Mouse (Mus musculus): ENCODE results near the gene Ube2e2.
A peak's percentile ranks its signal among the peaks of the same experiment; 100 is the strongest.

Gene Ube2e2

DNA sequence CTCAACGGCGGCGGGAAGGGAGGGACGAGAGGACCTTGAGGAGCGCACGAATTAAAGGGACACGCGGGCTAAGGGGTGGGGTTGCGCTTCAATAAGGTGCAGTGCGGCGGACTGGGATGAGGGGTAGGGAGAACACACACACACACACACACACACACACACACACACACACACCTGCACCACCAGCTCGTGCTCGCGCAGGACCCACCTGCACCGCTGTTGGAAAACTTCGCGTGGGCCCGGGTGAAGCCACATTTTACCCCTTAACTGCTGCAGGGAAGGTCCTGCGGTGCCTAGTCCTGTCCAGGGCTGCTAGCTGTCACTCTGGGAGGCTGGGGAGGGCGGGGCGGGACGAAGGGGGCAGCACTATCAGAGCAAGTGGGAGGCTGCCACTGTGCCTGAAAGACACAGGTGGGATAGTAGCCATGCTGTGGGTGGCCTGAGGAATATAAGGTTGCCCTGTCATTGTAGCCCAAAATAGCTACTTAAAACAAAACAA lies at the start of gene Ube2e2:
Gene Ube2e2, minus strand, starts transcription at position 321 of the 499 bp plus-strand sequence.
- DNase-seq (ENCODE audit: low spot score in 2 of 2), result no peak

DNA sequence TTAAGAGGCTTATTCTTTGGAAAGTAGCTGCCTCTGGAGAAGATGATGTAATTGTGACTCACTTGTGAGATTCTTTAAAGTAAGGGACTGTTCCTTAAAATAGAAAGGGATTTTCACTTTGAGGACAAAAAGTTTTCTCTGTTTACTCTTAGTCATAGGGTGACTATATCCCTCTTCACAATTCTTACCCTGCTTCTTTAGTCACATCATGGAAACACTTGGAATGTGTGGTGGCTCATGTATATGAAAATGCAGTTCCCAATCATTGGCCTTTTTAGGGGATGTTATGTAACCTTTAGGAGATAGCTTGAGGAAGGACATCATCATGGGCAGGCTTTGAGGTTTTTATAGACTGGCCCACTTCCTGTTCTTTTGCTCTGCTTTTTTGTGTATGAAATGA lies 46.0 kb upstream of the Ube2e2 start:
- DNase-seq (ENCODE audit: low spot score in 2 of 2), result no peak

DNA sequence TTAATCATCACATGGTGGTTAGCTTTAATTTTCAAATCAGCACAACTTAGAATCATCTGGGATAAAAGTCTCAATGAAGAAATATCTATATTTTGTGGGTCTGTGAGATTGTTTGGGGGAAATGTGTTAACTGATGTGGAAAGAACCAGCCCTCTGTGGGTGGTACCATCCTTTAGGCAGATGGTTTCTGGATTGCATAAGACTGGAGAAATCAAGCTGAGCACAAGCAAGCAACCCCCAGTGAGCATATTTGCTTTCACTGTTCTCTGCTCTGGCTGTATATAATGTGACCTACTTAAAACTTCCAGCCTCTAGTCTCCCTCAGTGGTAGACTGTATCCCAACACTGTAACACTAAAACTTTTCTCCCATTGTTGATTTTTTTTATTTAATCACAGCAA lies 9.5 kb upstream of the Ube2e2 start:
- no peak for DNase-seq (ENCODE audit: low spot score in 2 of 2)

DNA sequence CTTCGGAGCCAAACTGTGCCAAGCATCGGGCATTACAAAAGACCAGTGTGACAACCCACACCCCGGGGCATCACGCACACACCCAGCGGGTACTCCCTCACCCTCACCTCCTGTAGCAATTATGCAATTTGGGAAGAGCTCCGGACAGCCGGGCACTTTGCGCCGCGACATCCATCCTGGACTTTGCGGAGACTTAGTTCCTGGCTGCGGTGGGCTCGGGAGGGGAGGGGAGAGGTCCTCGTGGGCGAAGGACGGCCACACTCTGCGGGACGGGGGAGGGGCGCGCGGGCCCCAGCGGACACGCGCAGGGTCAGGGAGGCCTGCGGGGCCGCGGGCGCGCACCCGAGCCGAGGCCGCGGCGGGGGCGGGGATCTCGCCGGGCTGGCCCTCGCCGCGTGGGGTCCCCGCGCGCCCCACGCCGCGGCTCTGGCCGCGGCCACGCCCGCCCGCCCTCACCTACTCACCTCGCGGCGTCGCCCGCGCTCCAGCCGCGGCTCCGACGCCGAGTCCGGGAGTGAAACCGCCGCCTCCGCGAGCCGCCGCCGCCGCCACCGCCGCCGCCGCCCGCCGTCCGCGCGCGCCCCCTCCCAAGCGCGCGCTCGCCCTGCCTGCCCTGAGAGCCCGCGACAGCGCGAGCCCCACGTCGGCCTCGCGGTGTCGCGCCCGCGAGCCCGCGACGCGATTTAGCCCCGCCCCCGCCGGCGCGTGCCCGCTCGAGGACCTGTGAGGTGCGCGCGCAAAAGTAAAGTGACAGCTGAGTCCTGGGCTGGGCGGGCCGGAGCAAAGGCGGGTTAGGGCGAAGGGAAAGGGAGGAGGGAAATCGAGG lies 733 bp downstream of the Ube2e2 start:
- DNase-seq (ENCODE audit: low spot score in 2 of 2), result peak; percentile 37 to 57

DNA sequence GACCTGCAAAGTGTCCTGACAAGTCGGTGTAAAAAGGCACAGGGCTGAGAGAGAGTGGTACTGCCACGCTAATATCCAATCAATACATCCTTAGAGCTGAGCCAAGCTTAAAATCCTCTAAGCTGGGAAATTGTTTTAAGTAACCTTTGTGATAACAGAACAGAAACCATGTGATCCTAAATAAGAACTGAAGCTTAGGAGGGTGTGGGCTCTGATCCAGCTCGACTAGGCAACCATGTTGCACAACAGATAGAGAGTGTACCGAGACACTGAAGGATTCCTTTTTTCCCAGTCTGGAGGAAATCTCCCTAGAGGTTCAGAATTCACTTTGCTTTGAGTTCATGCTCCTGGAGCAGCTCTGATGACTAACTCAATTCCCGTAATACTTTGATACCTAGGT lies 4.5 kb downstream of the Ube2e2 start:
- no peak for DNase-seq (ENCODE audit: low spot score in 2 of 2)

DNA sequence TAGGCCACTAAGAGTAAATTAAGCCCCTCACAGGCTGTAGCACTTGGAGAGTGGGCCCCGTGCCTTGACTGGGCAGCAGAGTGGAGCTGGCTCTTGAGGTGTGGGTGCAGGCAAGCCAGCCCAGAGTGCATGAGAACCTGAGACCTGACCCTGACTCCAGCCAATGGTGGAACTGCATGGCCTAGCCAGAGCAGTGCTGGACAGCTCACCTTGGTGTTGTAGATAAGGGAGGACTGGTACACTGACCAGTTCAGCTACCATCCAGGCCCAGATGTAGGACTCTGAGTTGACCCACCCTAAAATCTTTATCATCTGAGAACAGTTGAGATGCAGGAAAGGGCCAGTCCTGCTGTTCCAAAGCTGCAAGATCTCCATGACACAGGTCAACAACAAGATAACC lies 11.6 kb downstream of the Ube2e2 start:
- DNase-seq (ENCODE audit: low spot score in 2 of 2), result no peak

DNA sequence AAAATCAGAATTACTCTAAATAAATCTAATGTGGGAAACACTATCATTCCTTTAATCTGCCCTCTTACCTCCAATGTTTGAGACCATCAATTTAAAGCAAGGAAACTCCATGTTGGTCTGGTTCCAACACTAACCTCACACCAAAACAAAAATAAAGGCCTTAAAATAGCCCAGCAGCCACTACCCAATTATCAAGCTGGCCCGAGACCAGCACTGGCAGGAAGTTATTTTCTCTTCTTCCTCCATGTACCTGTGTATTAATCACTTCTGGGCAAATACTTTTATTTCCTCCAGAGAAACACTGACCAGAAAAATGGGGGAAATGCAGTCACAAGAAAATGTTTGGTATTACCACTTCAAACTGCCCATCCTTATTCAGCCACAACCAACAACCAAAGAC lies 23.4 kb downstream of the Ube2e2 start:
- DNase-seq (ENCODE audit: low spot score in 2 of 2), result no peak

DNA sequence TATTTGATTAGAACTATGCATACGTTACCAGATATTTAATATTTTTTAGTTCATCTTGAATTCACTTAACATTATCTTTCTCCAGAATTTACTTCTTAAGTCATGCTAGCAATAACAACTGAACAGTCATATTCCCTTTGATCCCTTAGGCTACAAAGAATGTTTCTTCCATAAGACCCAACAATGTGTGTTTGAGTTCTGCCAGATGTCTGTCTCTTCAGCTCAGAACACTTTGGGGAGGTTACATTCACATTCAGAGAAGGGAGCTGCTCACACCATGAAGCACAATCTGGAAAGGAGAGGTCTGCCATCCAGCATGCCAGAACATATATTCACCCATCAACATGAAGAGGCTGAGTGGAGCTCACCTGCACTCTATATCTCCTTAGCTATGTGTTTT lies 65.4 kb downstream of the Ube2e2 start:
- DNase-seq (ENCODE audit: low spot score in 2 of 2), result no peak

DNA sequence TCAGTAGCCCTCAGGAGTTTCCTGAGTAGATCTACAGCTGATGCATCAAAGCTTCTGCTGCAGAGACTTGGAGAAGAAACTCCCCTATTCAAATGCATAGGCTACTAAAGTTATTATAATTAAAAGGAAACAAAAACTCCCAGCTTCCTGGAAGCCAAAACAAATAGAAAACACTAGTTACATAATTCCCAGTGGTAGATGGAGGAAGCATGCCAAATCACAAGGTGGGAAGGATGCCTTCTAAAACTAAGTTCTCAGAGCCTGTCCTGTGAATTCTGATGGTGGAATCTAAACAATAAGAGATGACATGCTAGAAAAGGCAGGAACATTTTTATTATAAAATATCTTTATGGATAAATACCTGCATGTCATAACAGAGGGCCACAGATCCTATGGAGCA lies 67.3 kb downstream of the Ube2e2 start:
- DNase-seq (ENCODE audit: low spot score in 2 of 2), result no peak

DNA sequence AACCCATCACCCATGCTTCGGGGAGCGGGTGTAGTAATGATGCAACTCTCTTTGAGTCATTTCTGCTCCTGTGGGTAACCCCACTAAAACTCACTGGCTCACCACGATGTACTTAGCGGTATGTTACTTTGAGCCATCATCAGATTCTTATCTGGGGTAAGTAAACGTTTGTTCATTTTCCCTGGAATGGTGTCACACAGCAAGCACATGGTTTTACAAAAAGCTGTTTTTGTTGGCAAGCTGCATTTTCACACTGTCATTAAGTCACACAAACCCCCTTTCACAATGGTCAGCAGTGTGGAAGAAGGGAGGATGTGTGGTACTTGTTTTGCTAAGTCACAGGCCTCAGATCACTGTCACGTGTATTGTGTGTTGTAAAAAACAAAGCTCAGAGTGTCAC lies 73.4 kb downstream of the Ube2e2 start:
- DNase-seq (ENCODE audit: low spot score in 2 of 2), result no peak

DNA sequence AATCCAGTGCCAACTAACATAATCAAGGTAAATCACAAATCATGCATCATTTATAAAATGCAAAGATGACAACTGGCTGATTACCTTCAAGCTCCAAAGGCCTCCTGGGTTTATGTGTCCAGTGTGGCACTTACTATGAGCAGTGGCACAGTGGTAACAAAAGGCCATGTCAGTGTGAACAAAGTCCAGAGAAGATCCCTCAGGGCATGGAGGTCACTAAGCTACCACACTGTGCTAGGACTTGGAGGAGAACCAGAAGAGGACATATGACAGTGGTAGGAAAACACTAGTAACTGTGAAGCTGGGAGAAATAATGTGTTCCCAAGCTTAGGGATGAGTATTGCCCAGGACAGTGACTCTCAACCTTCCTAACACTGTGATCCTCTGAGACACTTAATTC lies 97.2 kb downstream of the Ube2e2 start:
- no peak for DNase-seq (ENCODE audit: low spot score in 2 of 2)

DNA sequence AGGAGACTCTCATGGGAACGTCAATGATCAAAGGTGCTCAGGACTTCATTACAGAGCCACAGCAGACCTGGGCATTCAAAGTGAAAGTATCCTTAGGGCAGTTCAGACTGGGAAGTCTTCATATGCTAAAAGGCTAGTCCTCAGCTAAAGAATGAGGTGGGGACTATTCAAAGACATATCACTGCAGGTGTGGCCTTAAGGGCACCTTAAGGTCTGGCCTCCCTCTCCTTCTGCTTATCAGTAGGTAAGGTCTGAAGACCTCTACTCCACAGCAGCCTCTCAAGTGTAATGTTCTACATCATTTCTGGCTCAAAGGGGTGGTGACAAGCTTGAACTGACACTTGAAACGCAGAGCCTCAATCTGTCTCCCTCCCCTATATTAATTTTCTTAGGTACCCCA lies 98.3 kb downstream of the Ube2e2 start:
- no peak for DNase-seq (ENCODE audit: low spot score in 2 of 2)

DNA sequence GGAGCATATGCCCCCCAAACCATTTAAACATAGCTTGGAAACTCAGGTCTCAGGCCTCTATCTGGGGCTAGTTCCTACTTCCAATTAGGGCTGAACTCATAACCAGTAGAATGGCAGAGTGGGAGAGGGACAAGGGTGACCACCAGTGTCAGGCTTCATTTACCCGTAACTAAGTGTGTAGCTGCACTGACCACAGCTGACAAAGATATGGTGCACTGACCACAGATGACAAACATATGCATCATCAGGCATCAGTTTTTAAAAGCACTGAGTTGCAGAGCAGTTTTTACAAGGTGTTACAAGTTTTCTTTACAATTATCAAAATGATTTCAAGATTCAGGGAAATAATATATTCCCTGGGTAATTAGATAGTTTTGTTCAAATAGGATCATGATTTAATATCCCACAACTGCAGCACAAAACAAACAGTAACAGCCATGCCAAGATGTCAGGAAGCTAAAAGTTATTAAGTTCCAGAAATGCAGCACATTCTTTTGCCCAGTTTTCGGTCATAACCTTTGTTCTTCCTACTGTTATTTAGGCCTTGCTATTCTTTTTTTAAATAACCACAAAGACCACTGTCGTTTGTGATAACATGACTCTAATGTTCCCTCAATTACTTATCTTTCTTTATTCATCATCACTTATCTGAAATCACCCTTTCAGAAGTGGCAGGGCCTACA lies 114.9 kb downstream of the Ube2e2 start:
- no peak for DNase-seq (ENCODE audit: low spot score in 2 of 2)

DNA sequence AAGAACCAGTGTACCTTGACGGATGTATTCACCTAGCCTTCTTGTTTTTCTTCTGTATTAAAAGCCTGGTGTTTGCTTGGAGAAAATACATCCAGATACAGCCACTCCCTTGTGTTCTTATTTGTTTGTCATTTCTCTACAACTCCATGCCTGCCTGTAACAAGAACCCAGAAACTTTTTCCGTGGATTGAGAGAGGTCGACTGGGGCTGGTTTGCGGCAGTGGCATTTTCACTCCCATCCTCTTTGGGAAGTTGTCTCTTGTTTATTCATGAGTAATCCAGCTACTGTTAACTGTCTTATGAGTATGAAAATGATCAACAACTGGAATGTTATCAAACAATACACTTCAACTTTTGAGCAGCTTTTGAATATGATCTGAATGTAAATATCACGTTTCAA lies 115.8 kb downstream of the Ube2e2 start:
- DNase-seq (ENCODE audit: low spot score in 2 of 2), result no peak

DNA sequence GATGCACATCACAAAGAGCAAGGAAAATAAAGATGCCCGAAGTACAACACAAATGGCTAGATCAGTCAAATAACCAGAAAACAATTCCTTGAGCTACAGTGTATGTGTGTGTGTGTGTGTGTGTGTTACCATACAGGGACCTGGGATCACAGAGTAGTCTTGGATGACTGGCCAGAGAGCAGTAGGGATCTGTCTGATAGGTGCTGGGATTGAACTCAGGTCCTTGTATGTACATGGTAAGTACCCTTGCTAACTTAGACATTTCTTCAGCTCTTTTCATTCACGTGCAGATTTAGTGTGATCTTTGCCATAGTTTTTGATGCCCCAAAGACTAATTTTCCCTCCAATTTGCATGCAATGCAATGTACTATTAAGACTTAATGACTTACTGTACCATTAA lies 117.9 kb downstream of the Ube2e2 start:
- DNase-seq (ENCODE audit: low spot score in 2 of 2), result no peak

DNA sequence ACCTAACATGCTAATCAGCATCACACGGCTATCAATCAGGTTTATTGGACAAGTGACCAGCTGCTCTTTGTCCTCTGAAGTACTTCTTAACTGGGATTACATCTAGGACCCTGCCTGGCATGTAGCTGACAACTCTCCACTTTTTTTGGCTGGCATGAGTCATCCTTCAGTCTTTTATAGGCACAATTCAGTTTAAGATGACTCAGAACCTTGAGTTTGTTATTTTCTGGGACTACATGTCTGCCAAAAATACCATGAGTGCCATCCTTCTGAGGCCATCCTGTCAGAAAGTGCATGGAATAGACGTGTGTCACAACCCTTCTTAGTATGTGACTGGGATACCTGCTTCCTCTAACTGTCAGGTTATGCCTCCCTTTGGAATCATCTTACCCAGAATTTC lies 120.3 kb downstream of the Ube2e2 start:
- DNase-seq (ENCODE audit: low spot score in 2 of 2), result no peak

DNA sequence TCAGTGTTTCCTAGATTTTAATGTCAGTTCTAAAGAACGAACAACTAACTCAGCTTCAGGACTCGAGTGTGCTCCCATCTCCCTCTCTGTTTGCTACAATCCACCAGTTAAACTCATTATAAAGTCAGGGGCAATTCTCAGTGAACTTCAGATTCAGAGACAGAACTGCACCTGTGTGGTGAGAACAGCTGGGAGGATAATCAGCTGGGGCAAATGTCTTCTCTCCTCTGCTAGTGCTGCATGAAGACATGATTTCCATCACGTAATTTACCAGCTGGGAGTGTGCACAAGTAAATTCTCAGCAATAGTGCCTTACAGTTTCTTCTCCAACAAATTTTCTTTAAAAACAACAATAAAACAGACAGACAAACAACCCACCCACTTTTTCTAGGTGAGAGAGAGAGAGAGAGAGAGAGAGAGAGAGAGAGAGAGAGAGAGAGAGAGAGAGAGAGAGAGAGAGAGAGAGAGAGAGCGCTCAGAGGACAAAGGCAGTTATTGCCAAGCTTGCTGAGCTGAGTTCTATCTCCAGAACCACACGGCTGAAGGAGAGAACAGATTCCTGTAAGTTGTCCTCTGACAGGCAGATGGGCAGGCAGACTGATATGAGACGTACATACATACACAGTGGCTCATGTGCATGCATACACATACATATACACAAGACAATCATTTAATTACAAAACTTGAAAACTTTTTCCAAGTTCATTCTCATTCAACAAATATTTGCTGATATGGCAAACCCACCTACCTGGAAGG lies 134.3 kb downstream of the Ube2e2 start:
- DNase-seq (ENCODE audit: low spot score in 2 of 2), result no peak

DNA sequence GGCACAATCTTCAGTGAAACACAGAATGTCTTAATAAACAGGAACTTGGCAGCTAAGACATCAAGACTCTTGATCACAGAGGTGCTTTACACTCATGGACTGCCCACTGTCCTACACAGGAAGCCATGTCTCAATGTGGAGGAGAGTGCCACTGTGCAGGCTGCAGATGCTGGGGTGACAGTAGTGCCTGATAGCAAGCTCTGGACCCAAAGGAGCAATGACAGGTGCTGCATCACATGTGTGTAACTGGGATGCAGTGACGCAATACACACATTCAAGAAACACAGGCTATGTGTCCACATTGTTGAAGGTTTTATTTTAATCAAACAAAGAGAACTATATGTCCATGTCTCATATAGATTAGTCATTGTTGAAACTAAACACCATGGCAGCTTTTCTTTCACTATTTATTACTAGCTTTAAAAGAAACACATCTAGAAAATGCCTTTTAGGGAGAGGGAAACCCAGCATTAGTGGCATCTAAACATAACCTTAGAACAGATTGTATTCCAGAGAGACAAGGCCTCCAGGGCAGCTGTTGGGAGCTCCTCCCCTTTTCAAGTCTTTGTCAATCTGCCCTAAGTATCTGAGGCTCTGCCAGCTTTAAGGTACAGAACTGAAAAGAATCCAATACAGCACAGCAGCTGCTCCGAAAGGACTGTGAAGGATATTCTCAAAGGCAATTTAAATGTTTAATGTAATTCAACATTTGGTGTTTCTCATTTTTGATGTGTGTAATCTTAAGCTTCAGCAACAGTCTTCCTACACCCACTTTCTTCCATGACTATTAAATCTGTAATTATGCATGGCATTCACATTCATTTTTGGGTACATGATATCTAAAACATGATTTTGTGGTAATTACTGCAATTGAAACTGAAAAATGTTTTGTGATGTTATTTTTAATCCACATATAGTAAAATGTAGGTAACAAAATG lies 135.2 kb downstream of the Ube2e2 start:
- no peak for DNase-seq (ENCODE audit: low spot score in 2 of 2)

DNA sequence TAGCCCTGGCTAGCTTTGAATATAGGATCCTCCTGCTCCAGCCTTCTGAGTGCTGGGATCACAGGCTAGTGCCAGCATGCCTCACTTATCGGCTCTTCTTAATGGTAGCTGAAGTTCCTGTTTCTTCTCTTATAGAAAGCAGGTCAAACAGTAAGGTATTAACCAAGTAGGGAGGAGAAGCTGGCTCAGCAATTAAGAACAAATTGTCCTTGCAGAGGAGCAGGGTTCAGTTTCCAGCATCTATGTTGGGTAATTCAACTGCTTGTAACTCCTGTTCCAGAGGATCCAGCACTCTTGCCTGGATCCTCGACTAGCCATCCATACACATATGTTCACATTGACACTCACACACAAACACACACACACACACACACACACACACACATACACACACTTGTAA lies 136.1 kb downstream of the Ube2e2 start:
- no peak for DNase-seq (ENCODE audit: low spot score in 2 of 2)

DNA sequence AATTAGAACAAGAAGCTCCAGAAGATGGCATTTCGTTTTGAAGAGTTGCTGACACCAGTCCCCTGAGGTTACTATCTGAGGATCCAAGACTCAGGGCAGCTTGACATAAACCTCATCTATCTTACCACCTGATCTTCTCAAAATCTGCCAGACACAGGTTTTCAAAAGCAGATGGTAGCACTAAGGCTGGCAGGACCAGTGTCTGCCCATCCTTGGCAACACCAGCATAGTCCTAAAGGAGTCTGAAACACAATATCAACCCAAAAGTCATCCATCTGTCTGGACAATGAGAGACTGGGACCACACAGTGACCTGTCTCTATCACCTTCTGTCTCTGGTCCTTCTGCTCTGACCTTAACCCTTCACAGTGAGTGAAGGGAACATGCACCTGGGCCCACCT lies 138.7 kb downstream of the Ube2e2 start:
- DNase-seq (ENCODE audit: low spot score in 2 of 2), result no peak

DNA sequence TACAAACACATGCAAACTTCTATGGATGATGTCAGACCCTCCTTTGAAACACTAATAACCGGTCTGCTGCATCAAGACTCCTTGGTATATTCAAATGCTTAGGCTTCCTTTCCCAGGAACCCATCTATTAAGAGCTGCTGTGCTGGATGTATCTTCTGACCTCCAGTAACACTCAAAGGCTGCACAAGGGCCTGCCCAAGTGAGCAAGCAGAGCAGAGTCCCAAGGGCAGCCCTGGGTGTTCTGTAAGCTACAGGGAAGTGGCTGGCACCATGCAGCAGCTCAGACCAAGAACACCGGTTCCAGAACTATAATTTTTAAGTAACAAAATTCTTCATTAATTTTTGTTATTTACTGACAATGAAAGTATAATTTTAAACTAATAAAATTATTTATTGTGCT lies 139.5 kb downstream of the Ube2e2 start:
- DNase-seq (ENCODE audit: low spot score in 2 of 2), result no peak

Data from natural killer cell, adult 2 months (primary cell).